Mouse (Mus musculus) liver, embryonic 14.5 days (tissue): ENCODE data around the gene Syce2.

ENCODE experiments used
- CTCF ChIP-seq: IDR thresholded peaks from 2 replicates; pipeline ENCODE4 v1.5.1; 2016; ENCODE audit warnings: antibody characterized with exemption, low read depth, control low read depth
- EP300 ChIP-seq: IDR thresholded peaks from 2 replicates; pipeline ENCODE4 v1.6.1; 2016; ENCODE audit warnings: antibody characterized with exemption, low read depth

DNA sequence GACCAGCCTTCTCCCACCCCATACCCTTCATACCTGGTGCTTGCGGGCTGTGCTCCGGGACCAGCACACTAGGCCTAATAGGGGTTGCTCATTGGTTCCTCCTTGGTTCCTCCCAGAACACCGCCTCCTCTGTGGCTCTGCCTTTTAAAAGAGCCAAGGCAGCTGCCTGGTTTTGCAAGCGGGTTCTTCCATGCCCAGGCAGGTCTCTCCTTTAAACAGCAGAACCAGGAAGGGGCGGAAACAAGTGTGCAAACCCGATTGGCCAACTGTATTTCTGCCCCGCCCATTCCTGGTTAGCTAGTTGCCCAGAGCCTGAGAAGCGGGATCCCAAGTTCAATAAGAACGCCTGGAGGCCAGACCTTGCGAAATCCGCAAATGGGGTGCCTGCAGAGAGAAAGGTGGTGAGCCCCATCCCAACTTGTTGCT, 21.8 kb downstream of the Syce2 start, which contains the start of gene Gcdh:
- TF ChIP-seq CTCF (no peak; the same call in 1 of the 2 replicates), EP300 (no peak)
